Mouse (Mus musculus): ENCODE measurements around the gene Lgals12. TPM values are rescaled to one million over a fixed set of nuclear protein-coding genes. Genes with fewer than 3 reads are reported as not detected.
A peak's percentile ranks its signal among the peaks of the same experiment; 100 is the strongest.

Gene Lgals12
- 0.70 and 1.2 TPM in 2 replicates for polyA plus RNA-seq (2014; fragmentation: Nextera tagmentation; extraction: Ambion mirVana)

- Histone ChIP-seq H3K9ac (ENCODE audit: low read depth, low read length) (0 out of 2 replicates have a peak within 1 kb of the TSS, but pooled peaks have one; percentile 23), H3K4me2 (replicated peaks; ENCODE audit: low read depth, low read length) (peak within 1 kb of the TSS; percentile 60)
- peak; percentile 4; the same call in 1 of the 2 replicates for ATAC-seq (ENCODE audit: low FRiP score, low TSS enrichment)
Measured at GRCm38 (mm10) chr19:7606801-7607689, at the start of gene Lgals12. Gene Lgals12 (minus strand): TSS chr19:7607193.

GRCm38 (mm10) chr19:7648913-7649666 is 42.1 kb upstream of the Lgals12 start:
- no peaks in the 10 kb centered on the region for H3K27me3 ChIP-seq (ENCODE audit: control insufficient read depth, insufficient read depth, low read length)
- no peak overlapping the region for H3K9ac ChIP-seq (ENCODE audit: low read depth, low read length)
- no peaks in the 10 kb centered on the region for H3K9me3 ChIP-seq (ENCODE audit: control insufficient read depth, low read length)
- 57% methylated on average over 8 of the region's 8 CpGs for WGBS
- H3K4me2 ChIP-seq (replicated peaks; ENCODE audit: low read depth, low read length): no peak overlapping the region
- H3K27ac ChIP-seq (ENCODE audit: low read depth, low read length): no peak overlapping the region
- ATAC-seq (ENCODE audit: low FRiP score, low TSS enrichment): peak; percentile 32; the same call in 1 of the 2 replicates
- no peak overlapping the region for H3K4me3 ChIP-seq (ENCODE audit: low read length)
- H3K36me3 ChIP-seq (ENCODE audit: control insufficient read depth, insufficient read depth, low read length): no peaks in the 10 kb centered on the region
- H3K4me1 ChIP-seq (ENCODE audit: control insufficient read depth, insufficient read depth, low read length): no peaks in the 10 kb centered on the region

More at GRCm38 (mm10) chr19:7606801-7607689, at the start of gene Lgals12:
- WGBS: 5% methylated on average over 15 of the region's 15 CpGs
- peaks cover 2% of the 10 kb centered on the region; the same call in 1 of the 2 replicates for H3K4me1 ChIP-seq (ENCODE audit: control insufficient read depth, insufficient read depth, low read length)
- peak within 1 kb of the TSS; percentile 20; the same call in 1 of the 2 replicates for H3K4me3 ChIP-seq (ENCODE audit: low read length)
- H3K36me3 ChIP-seq (ENCODE audit: control insufficient read depth, insufficient read depth, low read length): no peaks in the 10 kb centered on the region
- H3K9me3 ChIP-seq (ENCODE audit: control insufficient read depth, low read length): no peaks in the 10 kb centered on the region
- H3K27me3 ChIP-seq (ENCODE audit: control insufficient read depth, insufficient read depth, low read length): no peaks in the 10 kb centered on the region; the same call in 1 of the 2 replicates
- no peak within 1 kb of the TSS for H3K27ac ChIP-seq (ENCODE audit: low read depth, low read length)

- Histone ChIP-seq H3K9ac (ENCODE audit: low read depth, low read length) (no peak overlapping the region), H3K36me3 (ENCODE audit: control insufficient read depth, insufficient read depth, low read length) (no peaks in the 10 kb centered on the region), H3K27me3 (ENCODE audit: control insufficient read depth, insufficient read depth, low read length) (no peaks in the 10 kb centered on the region), H3K27ac (ENCODE audit: low read depth, low read length) (no peak overlapping the region), H3K4me3 (ENCODE audit: low read length) (no peak overlapping the region), H3K9me3 (ENCODE audit: control insufficient read depth, low read length) (no peaks in the 10 kb centered on the region), H3K4me1 (ENCODE audit: control insufficient read depth, insufficient read depth, low read length) (no peaks in the 10 kb centered on the region), H3K4me2 (replicated peaks; ENCODE audit: low read depth, low read length) (no peak overlapping the region)
- WGBS: 66% methylated on average over 1 of the region's 1 CpGs
- ATAC-seq (ENCODE audit: low FRiP score, low TSS enrichment): no peak
Measured at GRCm38 (mm10) chr19:7633786-7634185, 26.8 kb upstream of the Lgals12 start.

- no peak for ATAC-seq (ENCODE audit: low FRiP score, low TSS enrichment)
- Histone ChIP-seq H3K4me3 (ENCODE audit: low read length) (no peak overlapping the region), H3K9ac (ENCODE audit: low read depth, low read length) (no peak overlapping the region), H3K27ac (ENCODE audit: low read depth, low read length) (no peak overlapping the region), H3K27me3 (ENCODE audit: control insufficient read depth, insufficient read depth, low read length) (no peaks in the 10 kb centered on the region), H3K36me3 (ENCODE audit: control insufficient read depth, insufficient read depth, low read length) (no peaks in the 10 kb centered on the region), H3K4me2 (replicated peaks; ENCODE audit: low read depth, low read length) (no peak overlapping the region), H3K4me1 (ENCODE audit: control insufficient read depth, insufficient read depth, low read length) (no peaks in the 10 kb centered on the region), H3K9me3 (ENCODE audit: control insufficient read depth, low read length) (no peaks in the 10 kb centered on the region)
Measured at GRCm38 (mm10) chr19:7633021-7633420, 26.0 kb upstream of the Lgals12 start.

- H3K4me2 ChIP-seq (replicated peaks; ENCODE audit: low read depth, low read length): no peak overlapping the region
- no peak overlapping the region for H3K9ac ChIP-seq (ENCODE audit: low read depth, low read length)
- no peak overlapping the region for H3K27ac ChIP-seq (ENCODE audit: low read depth, low read length)
- H3K27me3 ChIP-seq (ENCODE audit: control insufficient read depth, insufficient read depth, low read length): no peaks in the 10 kb centered on the region; the same call in 1 of the 2 replicates
- H3K9me3 ChIP-seq (ENCODE audit: control insufficient read depth, low read length): no peaks in the 10 kb centered on the region
- no peak overlapping the region for H3K4me3 ChIP-seq (ENCODE audit: low read length)
- peak; percentile 28; the same call in 1 of the 2 replicates for ATAC-seq (ENCODE audit: low FRiP score, low TSS enrichment)
- H3K4me1 ChIP-seq (ENCODE audit: control insufficient read depth, insufficient read depth, low read length): no peaks in the 10 kb centered on the region
- WGBS: 42% methylated on average over 7 of the region's 7 CpGs
- H3K36me3 ChIP-seq (ENCODE audit: control insufficient read depth, insufficient read depth, low read length): no peaks in the 10 kb centered on the region
Measured at GRCm38 (mm10) chr19:7617696-7618095, 10.7 kb upstream of the Lgals12 start.

GRCm38 (mm10) chr19:7617085-7617484 is 10.1 kb upstream of the Lgals12 start:
- no peak for ATAC-seq (ENCODE audit: low FRiP score, low TSS enrichment)
- H3K4me3 ChIP-seq (ENCODE audit: low read length): no peak overlapping the region

GRCm38 (mm10) chr19:7616231-7616930 is 9.4 kb upstream of the Lgals12 start:
- no peaks in the 10 kb centered on the region; the same call in 1 of the 2 replicates for H3K27me3 ChIP-seq (ENCODE audit: control insufficient read depth, insufficient read depth, low read length)
- H3K27ac ChIP-seq (ENCODE audit: low read depth, low read length): no peak overlapping the region
- no peak for ATAC-seq (ENCODE audit: low FRiP score, low TSS enrichment)
- peaks cover 4% of the 10 kb centered on the region; the same call in 1 of the 2 replicates for H3K4me1 ChIP-seq (ENCODE audit: control insufficient read depth, insufficient read depth, low read length)
- no peak overlapping the region for H3K4me3 ChIP-seq (ENCODE audit: low read length)
- H3K9ac ChIP-seq (ENCODE audit: low read depth, low read length): no peak overlapping the region
- H3K9me3 ChIP-seq (ENCODE audit: control insufficient read depth, low read length): no peaks in the 10 kb centered on the region
- WGBS: 76% methylated on average over 5 of the region's 5 CpGs
- H3K4me2 ChIP-seq (replicated peaks; ENCODE audit: low read depth, low read length): no peak overlapping the region
- H3K36me3 ChIP-seq (ENCODE audit: control insufficient read depth, insufficient read depth, low read length): no peaks in the 10 kb centered on the region

More at GRCm38 (mm10) chr19:7617085-7617484, 10.1 kb upstream of the Lgals12 start:
- Histone ChIP-seq H3K27me3 (ENCODE audit: control insufficient read depth, insufficient read depth, low read length) (no peaks in the 10 kb centered on the region; the same call in 1 of the 2 replicates), H3K36me3 (ENCODE audit: control insufficient read depth, insufficient read depth, low read length) (no peaks in the 10 kb centered on the region), H3K4me2 (replicated peaks; ENCODE audit: low read depth, low read length) (no peak overlapping the region), H3K9ac (ENCODE audit: low read depth, low read length) (no peak overlapping the region), H3K27ac (ENCODE audit: low read depth, low read length) (no peak overlapping the region), H3K9me3 (ENCODE audit: control insufficient read depth, low read length) (no peaks in the 10 kb centered on the region), H3K4me1 (ENCODE audit: control insufficient read depth, insufficient read depth, low read length) (peaks cover 1% of the 10 kb centered on the region; the same call in 1 of the 2 replicates)
- WGBS: 47% methylated on average over 3 of the region's 3 CpGs

GRCm38 (mm10) chr19:7613151-7613550 is 6.2 kb upstream of the Lgals12 start:
- Histone ChIP-seq H3K27me3 (ENCODE audit: control insufficient read depth, insufficient read depth, low read length) (no peaks in the 10 kb centered on the region; the same call in 1 of the 2 replicates), H3K9me3 (ENCODE audit: control insufficient read depth, low read length) (no peaks in the 10 kb centered on the region), H3K9ac (ENCODE audit: low read depth, low read length) (no peak overlapping the region), H3K4me2 (replicated peaks; ENCODE audit: low read depth, low read length) (no peak overlapping the region), H3K36me3 (ENCODE audit: control insufficient read depth, insufficient read depth, low read length) (no peaks in the 10 kb centered on the region), H3K4me1 (ENCODE audit: control insufficient read depth, insufficient read depth, low read length) (peaks cover 4% of the 10 kb centered on the region; the same call in 1 of the 2 replicates), H3K4me3 (ENCODE audit: low read length) (no peak overlapping the region), H3K27ac (ENCODE audit: low read depth, low read length) (no peak overlapping the region)
- no peak for ATAC-seq (ENCODE audit: low FRiP score, low TSS enrichment)
- 78% methylated on average over 7 of the region's 7 CpGs for WGBS

Data from kidney, embryonic 14.5 days (tissue).